Mouse (Mus musculus): ENCODE measurements around the gene Oxa1l. TPM values are rescaled to one million over a fixed set of nuclear protein-coding genes. Genes with fewer than 3 reads are reported as not detected.
A peak's percentile ranks its signal among the peaks of the same experiment; 100 is the strongest.

Gene Oxa1l
- total and polyA plus RNA-seq, 2 experiments from 2014 or later, result 74.8 to 85.6 TPM

GRCm38 (mm10) chr14:54408336-54409056, 47.9 kb downstream of the Oxa1l start:
- no peaks in the 10 kb centered on the region for H3K9me3 ChIP-seq (ENCODE audit: low read length)
- no peak overlapping the region for H3K4me3 ChIP-seq (ENCODE audit: low read length)
- no peaks in the 10 kb centered on the region for H3K4me1 ChIP-seq (ENCODE audit: insufficient read depth, low read length)
- no peaks in the 10 kb centered on the region for H3K27me3 ChIP-seq (ENCODE audit: insufficient read depth, low read length)
- ATAC-seq, result no peak
- no peak overlapping the region for H3K4me2 ChIP-seq (ENCODE audit: low read depth, low read length)
- H3K27ac ChIP-seq, result no peak overlapping the region
- no peak overlapping the region for H3K9ac ChIP-seq (replicated peaks; ENCODE audit: low read length)
- TF ChIP-seq CTCF (IDR thresholded peaks at IDR 0.05; ENCODE audit: low read depth), result peak; percentile 36
- DNase-seq (ENCODE audit: low spot score), result no peak
- 79% methylated on average over 25 of the region's 25 CpGs for WGBS
- H3K36me3 ChIP-seq (ENCODE audit: insufficient read depth, low read length), result no peaks in the 10 kb centered on the region

GRCm38 (mm10) chr14:54409057-54409645, 48.5 kb downstream of the Oxa1l start:
- 69% methylated on average over 7 of the region's 7 CpGs for WGBS
- Histone ChIP-seq H3K36me3 (ENCODE audit: insufficient read depth, low read length) (no peaks in the 10 kb centered on the region), H3K4me1 (ENCODE audit: insufficient read depth, low read length) (no peaks in the 10 kb centered on the region), H3K27ac (no peak overlapping the region), H3K9me3 (ENCODE audit: low read length) (no peaks in the 10 kb centered on the region), H3K9ac (replicated peaks; ENCODE audit: low read length) (no peak overlapping the region), H3K4me2 (ENCODE audit: low read depth, low read length) (no peak overlapping the region), H3K27me3 (ENCODE audit: insufficient read depth, low read length) (no peaks in the 10 kb centered on the region), H3K4me3 (ENCODE audit: low read length) (no peak overlapping the region)
- DNase-seq (ENCODE audit: low spot score), result no peak
- ATAC-seq, result no peak
- TF ChIP-seq CTCF (IDR thresholded peaks at IDR 0.05; ENCODE audit: low read depth), result no peak

- peak overlapping the region; percentile 48; the same call in 1 of the 2 replicates for H3K27ac ChIP-seq
- no peak overlapping the region for H3K4me3 ChIP-seq (ENCODE audit: low read length)
- TF ChIP-seq CTCF (IDR thresholded peaks at IDR 0.05; ENCODE audit: low read depth), result no peak
- H3K4me1 ChIP-seq (ENCODE audit: insufficient read depth, low read length), result no peaks in the 10 kb centered on the region
- ATAC-seq, result no peak
- H3K9ac ChIP-seq (replicated peaks; ENCODE audit: low read length), result 0 out of 2 replicates have a peak overlapping the region, but pooled peaks have one; percentile 9
- no peaks in the 10 kb centered on the region for H3K9me3 ChIP-seq (ENCODE audit: low read length)
- no peaks in the 10 kb centered on the region for H3K27me3 ChIP-seq (ENCODE audit: insufficient read depth, low read length)
- H3K4me2 ChIP-seq (ENCODE audit: low read depth, low read length), result 0 out of 2 replicates have a peak overlapping the region, but pooled peaks have one; percentile 0
- no peak for DNase-seq (ENCODE audit: low spot score)
- no peaks in the 10 kb centered on the region for H3K36me3 ChIP-seq (ENCODE audit: insufficient read depth, low read length)
- WGBS, result 45% methylated on average over 17 of the region's 17 CpGs
Measured at GRCm38 (mm10) chr14:54409980-54410810, 49.6 kb downstream of the Oxa1l start.

- no peaks in the 10 kb centered on the region for H3K36me3 ChIP-seq (ENCODE audit: insufficient read depth, low read length)
- DNase-seq (ENCODE audit: low spot score), result no peak
- H3K4me1 ChIP-seq (ENCODE audit: insufficient read depth, low read length), result no peaks in the 10 kb centered on the region
- H3K4me2 ChIP-seq (ENCODE audit: low read depth, low read length), result no peak overlapping the region
- TF ChIP-seq CTCF (IDR thresholded peaks at IDR 0.05; ENCODE audit: low read depth), result no peak
- 42% methylated on average over 9 of the region's 9 CpGs for WGBS
- no peaks in the 10 kb centered on the region for H3K9me3 ChIP-seq (ENCODE audit: low read length)
- no peak for ATAC-seq
- H3K9ac ChIP-seq (replicated peaks; ENCODE audit: low read length), result no peak overlapping the region
- H3K27ac ChIP-seq, result no peak overlapping the region
- H3K4me3 ChIP-seq (ENCODE audit: low read length), result no peak overlapping the region
- H3K27me3 ChIP-seq (ENCODE audit: insufficient read depth, low read length), result no peaks in the 10 kb centered on the region
Measured at GRCm38 (mm10) chr14:54412000-54412576, 51.5 kb downstream of the Oxa1l start.

GRCm38 (mm10) chr14:54412629-54413170, 52.1 kb downstream of the Oxa1l start:
- peak; percentile 88 for TF ChIP-seq CTCF (IDR thresholded peaks at IDR 0.05; ENCODE audit: low read depth)
- Histone ChIP-seq H3K27ac (no peak overlapping the region), H3K4me3 (ENCODE audit: low read length) (no peak overlapping the region), H3K36me3 (ENCODE audit: insufficient read depth, low read length) (no peaks in the 10 kb centered on the region), H3K4me1 (ENCODE audit: insufficient read depth, low read length) (no peaks in the 10 kb centered on the region), H3K9me3 (ENCODE audit: low read length) (no peaks in the 10 kb centered on the region), H3K9ac (replicated peaks; ENCODE audit: low read length) (no peak overlapping the region), H3K4me2 (ENCODE audit: low read depth, low read length) (no peak overlapping the region), H3K27me3 (ENCODE audit: insufficient read depth, low read length) (no peaks in the 10 kb centered on the region)
- DNase-seq (ENCODE audit: low spot score) (peak; percentile 67), ATAC-seq (no peak)
- WGBS, result 42% methylated on average over 2 of the region's 2 CpGs

Data from hindbrain, postnatal 0 days (tissue).